Mouse (Mus musculus) midbrain, embryonic 11.5 days (tissue): ENCODE measurements around the gene Bin2. TPM values are rescaled to one million over a fixed set of nuclear protein-coding genes. Genes with fewer than 3 reads are reported as not detected.
"Not testable (repeated sequence)": the region's sequence is repeated elsewhere in the genome, so short reads cannot be mapped to it uniquely, and the experiment has no call there.

Source experiments
- ATAC-seq: fragments of 200-750 bp; cut with Nextera tagmentation; 2 replicates; pipeline ENCODE4 v1.8.0; 2017; ENCODE audit warnings: moderate TSS enrichment, moderate library complexity; ENCODE audit not compliant: low FRiP score
- DNase-seq: peaks from one replicate; pipeline ENCODE4 v3.0.0; 2015; ENCODE audit warnings: low spot score; ENCODE audit errors: missing footprints
- H3K27ac ChIP-seq: fragments of 300-500 bp; sonication (generic); 2 replicates; pipeline ENCODE4 v1.5.1; 2014; ENCODE audit warnings: low read depth, low read length
- H3K27me3 ChIP-seq: fragments of 300-500 bp; sonication (generic); 2 replicates; pipeline ENCODE4 v1.6.1; 2014; ENCODE audit warnings: mild to moderate bottlenecking, low read length, moderate library complexity, mixed read lengths; ENCODE audit not compliant: control insufficient read depth, insufficient read depth
- H3K36me3 ChIP-seq: fragments of 300-500 bp; sonication (generic); 2 replicates; pipeline ENCODE4 v1.6.1; 2014; ENCODE audit warnings: mild to moderate bottlenecking, low read length, moderate library complexity, mixed read lengths; ENCODE audit not compliant: control insufficient read depth, insufficient read depth
- H3K4me1 ChIP-seq: fragments of 300-500 bp; sonication (generic); 2 replicates; pipeline ENCODE4 v1.6.1; 2014; ENCODE audit warnings: low read length; ENCODE audit not compliant: control insufficient read depth, insufficient read depth
- H3K4me2 ChIP-seq: fragments of 300-500 bp; sonication (generic); 2 replicates; pipeline ENCODE4 v1.6.1; 2014; ENCODE audit warnings: mild to moderate bottlenecking, moderate library complexity
- H3K4me3 ChIP-seq: fragments of 300-500 bp; sonication (generic); 2 replicates; pipeline ENCODE4 v1.5.1; 2014; ENCODE audit warnings: low read depth, low read length
- H3K9ac ChIP-seq: fragments of 300-500 bp; sonication (generic); 2 replicates; pipeline ENCODE4 v1.6.1; 2014; ENCODE audit warnings: low read length
- H3K9me3 ChIP-seq: fragments of 300-500 bp; sonication (generic); 2 replicates; pipeline ENCODE4 v1.6.1; 2016; ENCODE audit warnings: low read length; ENCODE audit not compliant: control insufficient read depth
- WGBS: fragments of 180-500 bp; shearing (Covaris S2); extraction: QIAGEN DNeasy Blood & Tissue Kit; methylation state at CpG from one replicate; pipeline ENCODE4 v1.1.7; 2014; 5-methylcytosine and 5-hydroxymethylcytosine counted together
- polyA plus RNA-seq: library from polyadenylated mRNA; unstranded; fragments of >200 nt; fragmentation: Nextera tagmentation; extraction: Ambion mirVana; gene quantifications from 2 replicates; pipeline ENCODE4 v1.2.1, GENCODE M21; 2014

Bin2 gene
- polyA plus RNA-seq, 1 experiment from 2014 or later = 3.4 TPM

DNA sequence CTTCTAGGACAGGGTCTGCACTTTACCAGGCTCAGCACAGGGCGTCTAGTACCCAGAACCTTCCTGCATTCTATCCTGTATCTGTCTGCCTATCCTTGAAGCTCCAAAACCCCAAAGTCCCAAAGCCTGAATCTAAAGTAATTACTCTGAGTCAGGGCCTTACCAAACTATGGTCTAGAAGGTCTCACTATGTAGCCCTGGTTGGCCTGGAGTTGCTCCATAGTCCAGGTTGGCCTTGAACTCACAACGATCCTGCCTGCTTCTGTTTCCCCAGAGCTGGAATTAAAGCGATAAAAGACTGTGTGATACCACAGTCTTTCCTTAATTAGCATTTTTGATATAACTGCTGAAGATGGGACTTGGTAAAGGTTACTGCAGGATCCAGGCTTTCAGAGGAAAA, 44.9 kb downstream of the Bin2 start:
- Histone ChIP-seq H3K4me3 (no peak overlapping the region), H3K4me2 (no peak overlapping the region), H3K27me3 (no peaks in the 10 kb centered on the region), H3K9ac (no peak overlapping the region), H3K4me1 (no peaks in the 10 kb centered on the region), H3K9me3 (no peaks in the 10 kb centered on the region), H3K36me3 (peaks cover 3% of the 10 kb centered on the region; the same call in 1 of the 2 replicates), H3K27ac (no peak overlapping the region)
- 87% methylated on average over 3 of the region's 3 CpGs for WGBS
- DNase-seq (no peak), ATAC-seq (no peak)

DNA sequence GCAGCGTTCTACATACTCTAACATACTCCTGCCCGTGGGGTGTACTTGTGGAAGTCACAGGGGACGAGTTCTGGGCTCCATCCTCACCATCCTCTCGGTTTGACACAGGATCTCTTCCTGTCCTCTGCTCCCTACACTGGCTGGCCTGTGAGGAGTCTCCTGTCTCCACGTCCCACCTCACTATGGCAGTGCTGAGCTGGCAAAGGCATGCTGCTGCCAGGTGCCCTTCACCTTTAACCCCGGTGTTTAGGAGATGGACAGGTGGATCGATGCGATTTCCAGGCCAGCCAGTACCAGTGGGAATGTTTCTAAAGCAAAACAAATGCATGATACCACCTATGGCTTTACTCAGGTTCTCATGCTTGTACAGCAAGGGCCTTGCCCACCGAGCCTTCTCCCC, 45.6 kb downstream of the Bin2 start:
- 88% methylated on average over 9 of the region's 9 CpGs for WGBS
- no peak overlapping the region for H3K27ac ChIP-seq
- no peaks in the 10 kb centered on the region for H3K9me3 ChIP-seq
- H3K36me3 ChIP-seq = peaks cover 6% of the 10 kb centered on the region
- no peaks in the 10 kb centered on the region for H3K4me1 ChIP-seq
- no peak for DNase-seq
- H3K9ac ChIP-seq = no peak overlapping the region
- H3K4me3 ChIP-seq = no peak overlapping the region
- no peaks in the 10 kb centered on the region for H3K27me3 ChIP-seq
- no peak overlapping the region for H3K4me2 ChIP-seq
- no peak for ATAC-seq

DNA sequence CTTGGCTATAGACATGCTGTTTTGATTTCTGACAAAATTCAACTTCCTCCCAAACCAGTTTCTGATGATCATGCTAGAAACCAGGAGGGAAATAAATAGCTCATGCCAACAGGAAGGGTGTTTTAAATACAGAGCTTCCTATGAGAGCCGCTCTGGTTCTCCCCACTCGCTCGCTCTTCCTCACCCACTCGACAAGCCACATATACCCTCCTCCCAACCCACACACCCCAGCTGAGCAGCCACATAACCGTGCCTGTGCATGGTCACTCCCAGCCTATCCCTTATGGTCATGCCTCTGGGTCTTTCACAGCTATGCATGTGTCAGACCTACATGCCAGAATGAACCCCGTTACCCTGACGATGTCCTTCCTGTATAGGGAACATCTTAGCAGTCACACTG, 47.2 kb downstream of the Bin2 start:
- 88% methylated on average over 7 of the region's 7 CpGs for WGBS
- H3K9ac ChIP-seq = no peak overlapping the region
- H3K4me1 ChIP-seq = no peaks in the 10 kb centered on the region
- H3K4me2 ChIP-seq = no peak overlapping the region
- no peak overlapping the region for H3K4me3 ChIP-seq
- H3K9me3 ChIP-seq = no peaks in the 10 kb centered on the region
- no peak for ATAC-seq
- peaks cover 12% of the 10 kb centered on the region for H3K36me3 ChIP-seq
- no peak for DNase-seq
- no peak overlapping the region for H3K27ac ChIP-seq
- no peaks in the 10 kb centered on the region for H3K27me3 ChIP-seq

GRCm38 (mm10) chr15:100621671-100622070, 47.7 kb downstream of the Bin2 start:
- not testable (repeated sequence) for DNase-seq, H3K9me3 ChIP-seq, ATAC-seq, H3K27ac ChIP-seq, H3K9ac ChIP-seq, H3K27me3 ChIP-seq, H3K4me3 ChIP-seq, H3K4me1 ChIP-seq, H3K4me2 ChIP-seq
- H3K36me3 ChIP-seq = peaks cover 12% of the 10 kb centered on the region
- WGBS = 79% methylated on average over 9 of the region's 9 CpGs

DNA sequence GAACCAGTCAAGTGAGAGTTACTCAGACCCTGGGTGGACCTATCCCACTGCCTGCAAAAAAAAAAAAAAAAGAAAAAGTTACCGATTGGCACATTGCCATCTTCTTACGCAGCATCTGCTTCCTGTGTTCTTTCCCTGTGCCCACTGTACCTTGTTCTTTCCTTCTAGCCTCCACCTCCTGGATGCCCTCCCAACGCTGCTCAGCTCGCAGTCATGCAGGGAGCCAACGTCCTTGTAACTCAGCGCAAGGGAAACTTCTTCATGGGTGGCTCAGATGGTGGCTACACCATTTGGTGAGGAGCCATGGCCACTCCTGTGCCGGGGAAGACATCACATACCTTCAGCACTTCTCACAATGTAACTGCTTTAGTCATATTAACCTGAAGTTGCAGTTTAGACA, 50.2 kb downstream of the Bin2 start:
- Histone ChIP-seq H3K4me2 (no peak overlapping the region), H3K27me3 (no peaks in the 10 kb centered on the region), H3K36me3 (peaks cover 12% of the 10 kb centered on the region), H3K27ac (no peak overlapping the region), H3K4me1 (peaks cover 8% of the 10 kb centered on the region; the same call in 1 of the 2 replicates), H3K4me3 (no peak overlapping the region), H3K9ac (no peak overlapping the region), H3K9me3 (no peaks in the 10 kb centered on the region)
- no peak for DNase-seq
- 94% methylated on average over 7 of the region's 7 CpGs for WGBS
- ATAC-seq = no peak

- Histone ChIP-seq H3K4me2 (peak overlapping the region; percentile 81), H3K36me3 (peaks cover 12% of the 10 kb centered on the region), H3K27me3 (no peaks in the 10 kb centered on the region), H3K4me1 (peaks cover 13% of the 10 kb centered on the region; the same call in 1 of the 2 replicates), H3K9ac (peak overlapping the region; percentile 90), H3K4me3 (peak overlapping the region; percentile 94), H3K9me3 (no peaks in the 10 kb centered on the region), H3K27ac (peak overlapping the region; percentile 93)
- ATAC-seq (peak; percentile 15), DNase-seq (no peak)
- 2% methylated on average over 19 of the region's 19 CpGs for WGBS
Observed at GRCm38 (mm10) chr15:100616221-100616620, 53.1 kb downstream of the Bin2 start.

DNA sequence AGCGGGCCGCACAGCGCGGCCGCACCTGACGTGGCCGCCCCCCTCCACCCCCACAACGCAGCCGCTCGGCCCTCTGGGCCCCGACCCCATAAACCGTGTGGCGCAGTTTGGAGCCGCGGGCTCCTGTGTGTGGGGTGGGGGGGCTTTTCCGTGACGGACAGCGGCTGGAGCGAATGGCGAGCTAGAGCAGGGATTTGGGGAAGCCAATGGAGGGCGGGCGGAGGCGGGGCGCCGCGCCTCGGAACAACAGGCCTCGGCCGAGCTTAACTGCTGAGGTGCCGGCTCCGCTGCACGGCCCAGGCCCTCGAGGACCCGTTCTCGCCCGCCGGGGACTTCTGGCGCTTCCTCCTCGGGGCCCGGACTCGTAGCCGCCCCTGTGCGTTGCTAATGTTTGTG, 53.5 kb downstream of the Bin2 start:
- WGBS = under 1% methylated on average over 41 of the region's 43 CpGs
- peak overlapping the region; percentile 94 for H3K4me3 ChIP-seq
- H3K4me2 ChIP-seq = peak overlapping the region; percentile 81
- peaks cover 13% of the 10 kb centered on the region; the same call in 1 of the 2 replicates for H3K4me1 ChIP-seq
- peak overlapping the region; percentile 90 for H3K9ac ChIP-seq
- H3K27ac ChIP-seq = peak overlapping the region; percentile 93
- no peaks in the 10 kb centered on the region for H3K9me3 ChIP-seq
- H3K27me3 ChIP-seq = no peaks in the 10 kb centered on the region
- peak; percentile 98 for DNase-seq
- peaks cover 12% of the 10 kb centered on the region for H3K36me3 ChIP-seq
- ATAC-seq = peak; percentile 85

- ATAC-seq (peak; percentile 88), DNase-seq (peak; percentile 100)
- under 1% methylated on average over 75 of the region's 99 CpGs for WGBS
- Histone ChIP-seq H3K4me1 (peaks cover 13% of the 10 kb centered on the region; the same call in 1 of the 2 replicates), H3K9ac (peak within 1 kb of the TSS; percentile 90), H3K27me3 (no peaks in the 10 kb centered on the region), H3K27ac (peak within 1 kb of the TSS; percentile 93), H3K9me3 (no peaks in the 10 kb centered on the region), H3K36me3 (peaks cover 12% of the 10 kb centered on the region), H3K4me2 (peak within 1 kb of the TSS; percentile 81), H3K4me3 (peak within 1 kb of the TSS; percentile 94)
Observed at GRCm38 (mm10) chr15:100614996-100615824, 54.1 kb downstream of the Bin2 start, which contains the start of gene Dazap2. TSS of gene Dazap2 (plus strand) at chr15:100615349.
